Mouse (Mus musculus) midbrain, embryonic 11.5 days (tissue): Measurements from ENCODE around the gene Mtmr3. TPM values are rescaled to one million over a fixed set of nuclear protein-coding genes. Genes with fewer than 3 reads are reported as not detected.
"Not testable (repeated sequence)": the region's sequence is repeated elsewhere in the genome, so short reads cannot be mapped to it uniquely, and the experiment has no call there.

Source experiments
- ATAC-seq: fragments of 200-750 bp; cut with Nextera tagmentation; 2 replicates; pipeline ENCODE4 v1.8.0; 2017; ENCODE audit warnings: moderate TSS enrichment, moderate library complexity; ENCODE audit not compliant: low FRiP score
- DNase-seq: peaks from one replicate; pipeline ENCODE4 v3.0.0; 2015; ENCODE audit warnings: low spot score; ENCODE audit errors: missing footprints
- H3K27ac ChIP-seq: fragments of 300-500 bp; sonication (generic); 2 replicates; pipeline ENCODE4 v1.5.1; 2014; ENCODE audit warnings: low read depth, low read length
- H3K27me3 ChIP-seq: fragments of 300-500 bp; sonication (generic); 2 replicates; pipeline ENCODE4 v1.6.1; 2014; ENCODE audit warnings: mild to moderate bottlenecking, low read length, moderate library complexity, mixed read lengths; ENCODE audit not compliant: control insufficient read depth, insufficient read depth
- H3K36me3 ChIP-seq: fragments of 300-500 bp; sonication (generic); 2 replicates; pipeline ENCODE4 v1.6.1; 2014; ENCODE audit warnings: mild to moderate bottlenecking, low read length, moderate library complexity, mixed read lengths; ENCODE audit not compliant: control insufficient read depth, insufficient read depth
- H3K4me1 ChIP-seq: fragments of 300-500 bp; sonication (generic); 2 replicates; pipeline ENCODE4 v1.6.1; 2014; ENCODE audit warnings: low read length; ENCODE audit not compliant: control insufficient read depth, insufficient read depth
- H3K4me2 ChIP-seq: fragments of 300-500 bp; sonication (generic); 2 replicates; pipeline ENCODE4 v1.6.1; 2014; ENCODE audit warnings: mild to moderate bottlenecking, moderate library complexity
- H3K4me3 ChIP-seq: fragments of 300-500 bp; sonication (generic); 2 replicates; pipeline ENCODE4 v1.5.1; 2014; ENCODE audit warnings: low read depth, low read length
- H3K9ac ChIP-seq: fragments of 300-500 bp; sonication (generic); 2 replicates; pipeline ENCODE4 v1.6.1; 2014; ENCODE audit warnings: low read length
- H3K9me3 ChIP-seq: fragments of 300-500 bp; sonication (generic); 2 replicates; pipeline ENCODE4 v1.6.1; 2016; ENCODE audit warnings: low read length; ENCODE audit not compliant: control insufficient read depth
- WGBS: fragments of 180-500 bp; shearing (Covaris S2); extraction: QIAGEN DNeasy Blood & Tissue Kit; methylation state at CpG from one replicate; pipeline ENCODE4 v1.1.7; 2014; 5-methylcytosine and 5-hydroxymethylcytosine counted together
- polyA plus RNA-seq: library from polyadenylated mRNA; unstranded; fragments of >200 nt; fragmentation: Nextera tagmentation; extraction: Ambion mirVana; gene quantifications from 2 replicates; pipeline ENCODE4 v1.2.1, GENCODE M21; 2014

Gene Mtmr3
- polyA plus RNA-seq, 1 experiment from 2014 or later, result 28.6 TPM

GRCm38 (mm10) chr11:4545976-4546375, 48.7 kb downstream of the Mtmr3 start:
- Histone ChIP-seq H3K4me2 (no peak overlapping the region), H3K36me3 (no peaks in the 10 kb centered on the region), H3K9me3 (no peaks in the 10 kb centered on the region), H3K27ac (no peak overlapping the region), H3K4me3 (no peak overlapping the region), H3K4me1 (no peaks in the 10 kb centered on the region), H3K27me3 (no peaks in the 10 kb centered on the region), H3K9ac (no peak overlapping the region)
- no peak for ATAC-seq
- DNase-seq, result no peak
- 88% methylated on average over 3 of the region's 3 CpGs for WGBS

- ATAC-seq (no peak), DNase-seq (peak; percentile 65)
- Histone ChIP-seq H3K9me3 (no peaks in the 10 kb centered on the region), H3K4me2 (no peak overlapping the region), H3K4me3 (no peak overlapping the region), H3K27me3 (no peaks in the 10 kb centered on the region), H3K36me3 (no peaks in the 10 kb centered on the region), H3K9ac (no peak overlapping the region), H3K27ac (no peak overlapping the region), H3K4me1 (no peaks in the 10 kb centered on the region)
- 73% methylated on average over 4 of the region's 4 CpGs for WGBS
These were observed 49.3 kb downstream of the Mtmr3 start for GRCm38 (mm10) chr11:4545401-4545800.

GRCm38 (mm10) chr11:4544627-4544921, 50.1 kb downstream of the Mtmr3 start:
- H3K27me3 ChIP-seq, DNase-seq, H3K4me2 ChIP-seq, H3K4me3 ChIP-seq, H3K4me1 ChIP-seq, H3K27ac ChIP-seq, H3K9ac ChIP-seq, H3K9me3 ChIP-seq, H3K36me3 ChIP-seq, ATAC-seq: not testable (repeated sequence)
- WGBS, result 91% methylated on average over 1 of the region's 1 CpGs

- peak; percentile 66 for DNase-seq
- H3K4me3 ChIP-seq, result no peak overlapping the region
- H3K27me3 ChIP-seq, result no peaks in the 10 kb centered on the region
- H3K4me1 ChIP-seq, result no peaks in the 10 kb centered on the region
- 89% methylated on average over 7 of the region's 7 CpGs for WGBS
- H3K27ac ChIP-seq, result no peak overlapping the region
- no peak overlapping the region for H3K4me2 ChIP-seq
- H3K9me3 ChIP-seq, result no peaks in the 10 kb centered on the region
- no peaks in the 10 kb centered on the region for H3K36me3 ChIP-seq
- no peak overlapping the region for H3K9ac ChIP-seq
- ATAC-seq, result no peak
These were observed 50.7 kb downstream of the Mtmr3 start for GRCm38 (mm10) chr11:4543746-4544626.

- WGBS, result 95% methylated on average over 2 of the region's 2 CpGs
- H3K9ac ChIP-seq, result no peak overlapping the region
- DNase-seq, result peak; percentile 69
These were observed 51.6 kb downstream of the Mtmr3 start for GRCm38 (mm10) chr11:4543040-4543551.

GRCm38 (mm10) chr11:4536645-4537044, 58.0 kb downstream of the Mtmr3 start:
- 98% methylated on average over 1 of the region's 1 CpGs for WGBS
- Histone ChIP-seq H3K27ac (no peak overlapping the region), H3K36me3 (no peaks in the 10 kb centered on the region), H3K9ac (no peak overlapping the region), H3K4me1 (no peaks in the 10 kb centered on the region), H3K4me3 (no peak overlapping the region), H3K9me3 (no peaks in the 10 kb centered on the region), H3K4me2 (no peak overlapping the region), H3K27me3 (no peaks in the 10 kb centered on the region)
- ATAC-seq (no peak), DNase-seq (no peak)

More at GRCm38 (mm10) chr11:4543040-4543551, 51.6 kb downstream of the Mtmr3 start:
- Histone ChIP-seq H3K27me3 (no peaks in the 10 kb centered on the region), H3K4me3 (no peak overlapping the region), H3K36me3 (no peaks in the 10 kb centered on the region), H3K9me3 (no peaks in the 10 kb centered on the region), H3K4me1 (no peaks in the 10 kb centered on the region), H3K4me2 (no peak overlapping the region), H3K27ac (no peak overlapping the region)
- ATAC-seq, result no peak

- Histone ChIP-seq H3K4me3 (no peak overlapping the region), H3K9ac (no peak overlapping the region), H3K36me3 (peaks cover 3% of the 10 kb centered on the region; the same call in 1 of the 2 replicates), H3K9me3 (no peaks in the 10 kb centered on the region), H3K4me1 (no peaks in the 10 kb centered on the region), H3K27ac (no peak overlapping the region), H3K27me3 (no peaks in the 10 kb centered on the region), H3K4me2 (no peak overlapping the region)
- DNase-seq (no peak), ATAC-seq (no peak)
- 94% methylated on average over 3 of the region's 3 CpGs for WGBS
These were observed 67.5 kb downstream of the Mtmr3 start for GRCm38 (mm10) chr11:4527132-4527531.

GRCm38 (mm10) chr11:4522142-4522664, 72.5 kb downstream of the Mtmr3 start:
- Histone ChIP-seq H3K27ac (no peak overlapping the region), H3K4me1 (no peaks in the 10 kb centered on the region), H3K36me3 (no peaks in the 10 kb centered on the region), H3K4me3 (no peak overlapping the region), H3K4me2 (no peak overlapping the region), H3K27me3 (no peaks in the 10 kb centered on the region), H3K9me3 (no peaks in the 10 kb centered on the region), H3K9ac (no peak overlapping the region)
- 91% methylated on average over 6 of the region's 6 CpGs for WGBS
- ATAC-seq, result no peak
- no peak for DNase-seq

- Histone ChIP-seq H3K9ac (no peak overlapping the region), H3K4me3 (no peak overlapping the region), H3K9me3 (no peaks in the 10 kb centered on the region), H3K27me3 (no peaks in the 10 kb centered on the region), H3K4me2 (no peak overlapping the region), H3K36me3 (no peaks in the 10 kb centered on the region; the same call in 1 of the 2 replicates), H3K4me1 (no peaks in the 10 kb centered on the region), H3K27ac (no peak overlapping the region)
- no peak for ATAC-seq
- 89% methylated on average over 7 of the region's 7 CpGs for WGBS
- DNase-seq, result no peak
These were observed 75.7 kb downstream of the Mtmr3 start for GRCm38 (mm10) chr11:4518981-4519380.
